In the genomic region with DNA sequence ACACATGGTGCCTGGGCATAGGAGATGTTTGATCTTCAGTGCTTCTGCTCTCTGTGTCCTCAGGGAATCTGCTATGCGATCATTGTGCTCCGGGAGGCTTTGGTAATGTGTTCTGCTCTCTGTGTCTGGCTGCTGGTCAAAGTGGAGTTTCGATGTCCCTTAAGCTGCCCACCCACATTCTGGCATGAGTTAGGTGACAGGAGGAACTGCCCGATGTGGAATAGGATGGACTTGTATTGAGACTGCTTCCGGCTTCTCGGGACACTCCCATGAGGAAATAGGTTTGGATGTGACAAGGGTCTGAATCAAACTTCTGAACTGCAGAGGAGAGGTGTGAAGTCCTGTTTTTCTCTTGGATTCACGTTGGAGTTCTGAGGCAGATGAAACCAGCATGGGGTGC, we compare ENCODE assay signal across 11 mouse cellular contexts. TPM values are rescaled to one million over a fixed set of nuclear protein-coding genes. Genes with fewer than 3 reads are reported as not detected.
"Had no signal": no experiment of that assay in that cellular context is flagged by ENCODE, and none has a peak within 500 bp of the region (broad histone marks: within the 10 kb centered on the region; RNA-seq: fewer than 3 reads in every experiment).

No protein-coding gene starts in this region.

- H3K4me2 ChIP-seq: limb, embryonic 12.5 days; liver, embryonic 13.5 days; midbrain, embryonic 13.5 days had no signal

- H3K4me3 ChIP-seq: limb, embryonic 12.5 days; liver, embryonic 13.5 days; megakaryocyte, embryonic 14.5 days; midbrain, embryonic 13.5 days had no signal

- DNase-seq: kidney, adult 8-10 months; kidney, postnatal 25 days; liver; liver, embryonic 13.5 days; liver, postnatal 0 days; right cerebral cortex, postnatal 14 days; thymus, postnatal 4 days had no signal

- H3K4me1 ChIP-seq: limb, embryonic 12.5 days had no signal

- H3K9ac ChIP-seq: limb, embryonic 12.5 days; liver, embryonic 13.5 days; liver, postnatal 0 days; midbrain, embryonic 13.5 days had no signal

- H3K9me3 ChIP-seq: limb, embryonic 12.5 days; liver, embryonic 13.5 days; megakaryocyte, embryonic 14.5 days; midbrain, embryonic 13.5 days had no signal

- H3K27ac ChIP-seq: limb, embryonic 12.5 days; liver, embryonic 13.5 days; macrophage; midbrain, embryonic 13.5 days had no signal

- H3K27me3 ChIP-seq: limb, embryonic 12.5 days; liver, embryonic 13.5 days; midbrain, embryonic 13.5 days had no signal

- ATAC-seq: liver, postnatal 0 days; midbrain, embryonic 13.5 days had no signal

- H3K36me3 ChIP-seq: limb, embryonic 12.5 days; liver, embryonic 13.5 days; midbrain, embryonic 13.5 days had no signal

RNA-seq across cellular contexts. Expression of gene Car4, which starts 17.0 kb away (rescaled TPM):
- polyA plus RNA-seq: limb, embryonic 12.5 days; liver, postnatal 0 days; macrophage had no signal
